Mouse (Mus musculus) right cerebral cortex, postnatal 25 days (tissue): Measurements from ENCODE around the gene Adamts10.

ENCODE experiments used
- DNase-seq: peaks from one replicate; pipeline ENCODE4 v3.0.0; 2022

Gene Adamts10

GRCm38 (mm10) chr17:33555223-33555855 is 31.3 kb downstream of the Adamts10 start, which contains the start of gene Myo1f:
Gene Myo1f, plus strand, starts transcription at chr17:33555707.
- DNase-seq: peak; percentile 14

- DNase-seq: no peak
Observed at GRCm38 (mm10) chr17:33557922-33558321, 33.9 kb downstream of the Adamts10 start.

GRCm38 (mm10) chr17:33563527-33564076 is 39.6 kb downstream of the Adamts10 start:
- DNase-seq: no peak

GRCm38 (mm10) chr17:33564599-33564998 is 40.6 kb downstream of the Adamts10 start:
- no peak for DNase-seq

- DNase-seq: no peak
Observed at GRCm38 (mm10) chr17:33566182-33566581, 42.2 kb downstream of the Adamts10 start.

GRCm38 (mm10) chr17:33584061-33584460 is 60.1 kb downstream of the Adamts10 start:
- no peak for DNase-seq

GRCm38 (mm10) chr17:33586011-33586410 is 62.0 kb downstream of the Adamts10 start:
- DNase-seq: no peak

- DNase-seq: no peak
Observed at GRCm38 (mm10) chr17:33597271-33597670, 73.3 kb downstream of the Adamts10 start.

- DNase-seq: no peak
Observed at GRCm38 (mm10) chr17:33598506-33598905, 74.5 kb downstream of the Adamts10 start.

- DNase-seq: no peak
Observed at GRCm38 (mm10) chr17:33599836-33600475, 76.0 kb downstream of the Adamts10 start.

- DNase-seq: no peak
Observed at GRCm38 (mm10) chr17:33600831-33601230, 76.8 kb downstream of the Adamts10 start.

GRCm38 (mm10) chr17:33601947-33602346 is 77.9 kb downstream of the Adamts10 start:
- no peak for DNase-seq
